Mouse (Mus musculus): ENCODE measurements at regions not wholly inside any gene's neighbourhood (a gene's known extent, or its start where the extent isn't known, plus 50 kb on each side); places are given as distances from the start of the nearest gene placed in this dataset.
A peak's percentile ranks its signal among the peaks of the same experiment; 100 is the strongest.

DNA sequence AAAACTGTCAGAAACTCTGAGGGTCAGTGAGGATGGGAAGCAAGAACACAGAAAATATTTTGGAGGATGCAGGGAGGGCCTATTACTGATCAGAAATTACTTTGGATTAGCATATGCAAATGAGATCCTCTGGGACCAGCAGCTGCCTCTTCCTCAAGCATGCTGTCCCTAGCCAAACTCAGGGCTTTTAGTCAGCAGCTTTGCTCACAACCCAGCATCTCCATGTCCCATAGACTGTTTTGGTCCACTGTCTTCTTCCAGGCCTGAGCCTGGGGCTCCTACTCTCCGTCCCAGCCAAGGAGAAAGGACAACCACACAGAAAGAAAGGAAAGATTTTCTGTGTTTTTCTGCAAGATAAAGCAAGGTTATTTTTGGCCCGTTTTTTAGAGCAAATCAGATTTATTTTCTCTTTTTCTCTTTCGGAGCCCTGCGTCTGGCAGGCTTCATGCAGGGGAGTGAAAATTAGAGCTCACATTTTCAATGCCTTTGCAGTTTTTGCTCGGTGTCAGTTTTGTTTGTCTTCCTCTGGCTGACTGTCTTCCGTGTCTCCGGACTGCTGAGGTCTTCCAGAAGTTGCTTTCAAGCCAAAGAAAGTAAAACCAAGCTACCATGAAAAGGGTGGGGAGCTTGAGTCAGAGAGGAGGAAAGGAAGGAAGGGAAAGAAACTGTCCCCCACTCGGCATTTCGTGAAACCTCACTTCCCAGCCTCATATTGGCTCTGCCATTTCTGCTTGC is 445.5 kb upstream of the Cdh11 start:
- H3K9ac ChIP-seq: no peak overlapping the region
- H3K4me2 ChIP-seq: no peak overlapping the region
- H3K27ac ChIP-seq: peak overlapping the region; percentile 58
- H3K36me3 ChIP-seq: no peaks in the 10 kb centered on the region
- peaks cover 6% of the 10 kb centered on the region; the same call in 1 of the 2 replicates for H3K4me1 ChIP-seq (replicated peaks)
- peak; percentile 63 for ATAC-seq (replicated peaks; ENCODE audit: insufficient number of reproducible peaks, insufficient read depth, low FRiP score, low read depth)
- no peaks in the 10 kb centered on the region for H3K27me3 ChIP-seq
- no peaks in the 10 kb centered on the region for H3K9me3 ChIP-seq (replicated peaks)
- no peak overlapping the region for H3K4me3 ChIP-seq
- 43% methylated on average over 9 of the region's 9 CpGs for whole genome bisulfite sequencing

DNA sequence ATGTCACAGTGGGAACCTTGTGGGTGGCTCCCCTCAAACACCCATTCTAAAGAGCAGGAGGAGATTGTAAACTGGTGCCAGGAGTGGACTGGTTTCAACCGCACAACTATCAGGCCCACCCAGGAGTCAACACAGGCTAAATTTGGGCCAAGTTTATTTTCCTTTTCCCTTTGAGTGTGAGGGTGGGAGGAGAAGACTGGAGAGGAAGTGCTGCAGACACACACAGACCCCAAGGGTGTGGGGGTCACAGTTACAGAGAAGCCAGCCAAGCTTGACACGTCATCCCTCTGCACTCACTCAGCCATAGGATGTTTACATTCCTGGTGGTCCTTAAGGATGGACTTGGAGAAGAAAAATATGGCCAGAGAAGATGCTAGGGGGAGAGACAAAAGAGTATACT is 448.9 kb upstream of the Cdh11 start:
- Histone ChIP-seq H3K27ac (peak overlapping the region; percentile 47), H3K9me3 (replicated peaks) (no peaks in the 10 kb centered on the region), H3K4me1 (replicated peaks) (peaks cover 6% of the 10 kb centered on the region; the same call in 1 of the 2 replicates), H3K36me3 (no peaks in the 10 kb centered on the region), H3K27me3 (no peaks in the 10 kb centered on the region), H3K4me2 (no peak overlapping the region), H3K4me3 (no peak overlapping the region), H3K9ac (no peak overlapping the region)
- WGBS: 29% methylated on average over 2 of the region's 2 CpGs
- ATAC-seq (replicated peaks; ENCODE audit: insufficient number of reproducible peaks, insufficient read depth, low FRiP score, low read depth): peak; percentile 82

GRCm38 (mm10) chr8:103235614-103236013 is 450.2 kb upstream of the Cdh11 start:
- Histone ChIP-seq H3K27ac (no peak overlapping the region), H3K27me3 (no peaks in the 10 kb centered on the region), H3K36me3 (no peaks in the 10 kb centered on the region), H3K9ac (no peak overlapping the region), H3K4me1 (replicated peaks) (peaks cover 6% of the 10 kb centered on the region; the same call in 1 of the 2 replicates), H3K4me3 (no peak overlapping the region), H3K4me2 (no peak overlapping the region), H3K9me3 (replicated peaks) (no peaks in the 10 kb centered on the region)
- no peak for ATAC-seq (replicated peaks; ENCODE audit: insufficient number of reproducible peaks, insufficient read depth, low FRiP score, low read depth)
- WGBS: 19% methylated on average over 1 of the region's 1 CpGs

GRCm38 (mm10) chr8:103238456-103238970 is 453.1 kb upstream of the Cdh11 start:
- Histone ChIP-seq H3K9me3 (replicated peaks) (no peaks in the 10 kb centered on the region), H3K4me2 (no peak overlapping the region), H3K27ac (no peak overlapping the region), H3K27me3 (no peaks in the 10 kb centered on the region), H3K4me3 (no peak overlapping the region), H3K36me3 (no peaks in the 10 kb centered on the region), H3K9ac (no peak overlapping the region), H3K4me1 (replicated peaks) (peaks cover 6% of the 10 kb centered on the region; the same call in 1 of the 2 replicates)
- ATAC-seq (replicated peaks; ENCODE audit: insufficient number of reproducible peaks, insufficient read depth, low FRiP score, low read depth): no peak

- no peaks in the 10 kb centered on the region for H3K36me3 ChIP-seq
- H3K4me2 ChIP-seq: no peak overlapping the region
- no peaks in the 10 kb centered on the region for H3K9me3 ChIP-seq (replicated peaks)
- no peaks in the 10 kb centered on the region for H3K27me3 ChIP-seq
- ATAC-seq (replicated peaks; ENCODE audit: insufficient number of reproducible peaks, insufficient read depth, low FRiP score, low read depth): no peak
- H3K4me1 ChIP-seq (replicated peaks): no peaks in the 10 kb centered on the region
- H3K4me3 ChIP-seq: no peak overlapping the region
- H3K9ac ChIP-seq: no peak overlapping the region
- no peak overlapping the region for H3K27ac ChIP-seq
- 51% methylated on average over 2 of the region's 2 CpGs for WGBS
These were observed 458.7 kb upstream of the Cdh11 start for GRCm38 (mm10) chr8:103244169-103244568.

GRCm38 (mm10) chr8:103244658-103245057 is 459.2 kb upstream of the Cdh11 start:
- Histone ChIP-seq H3K4me2 (no peak overlapping the region), H3K9me3 (replicated peaks) (no peaks in the 10 kb centered on the region), H3K27me3 (no peaks in the 10 kb centered on the region), H3K36me3 (no peaks in the 10 kb centered on the region), H3K4me3 (no peak overlapping the region), H3K9ac (no peak overlapping the region), H3K27ac (no peak overlapping the region), H3K4me1 (replicated peaks) (no peaks in the 10 kb centered on the region)
- no peak for ATAC-seq (replicated peaks; ENCODE audit: insufficient number of reproducible peaks, insufficient read depth, low FRiP score, low read depth)
- WGBS: 57% methylated on average over 6 of the region's 6 CpGs

DNA sequence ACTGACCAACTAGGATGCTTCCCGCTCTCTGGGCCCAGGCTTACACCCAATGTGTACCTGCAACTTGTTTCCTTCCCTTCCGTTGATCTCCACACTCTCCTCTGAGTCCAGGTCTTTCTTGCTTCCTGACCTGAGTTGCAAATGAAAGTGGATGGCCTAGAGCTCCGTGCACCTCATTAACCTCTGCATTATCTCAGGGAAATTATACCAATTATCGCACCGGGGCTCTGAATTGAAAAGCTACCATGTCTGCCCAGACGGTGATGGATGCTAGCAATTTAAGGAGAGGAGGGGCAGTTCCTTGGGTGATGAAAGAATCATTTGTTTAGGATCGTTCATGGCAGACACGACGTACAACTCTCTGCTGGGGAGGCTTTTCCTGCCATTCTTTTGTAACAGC is 460.4 kb upstream of the Cdh11 start:
- Histone ChIP-seq H3K9ac (no peak overlapping the region), H3K4me1 (replicated peaks) (no peaks in the 10 kb centered on the region), H3K27me3 (no peaks in the 10 kb centered on the region), H3K4me3 (no peak overlapping the region), H3K4me2 (no peak overlapping the region), H3K27ac (no peak overlapping the region), H3K36me3 (no peaks in the 10 kb centered on the region), H3K9me3 (replicated peaks) (no peaks in the 10 kb centered on the region)
- 59% methylated on average over 9 of the region's 9 CpGs for WGBS
- ATAC-seq (replicated peaks; ENCODE audit: insufficient number of reproducible peaks, insufficient read depth, low FRiP score, low read depth): no peak

DNA sequence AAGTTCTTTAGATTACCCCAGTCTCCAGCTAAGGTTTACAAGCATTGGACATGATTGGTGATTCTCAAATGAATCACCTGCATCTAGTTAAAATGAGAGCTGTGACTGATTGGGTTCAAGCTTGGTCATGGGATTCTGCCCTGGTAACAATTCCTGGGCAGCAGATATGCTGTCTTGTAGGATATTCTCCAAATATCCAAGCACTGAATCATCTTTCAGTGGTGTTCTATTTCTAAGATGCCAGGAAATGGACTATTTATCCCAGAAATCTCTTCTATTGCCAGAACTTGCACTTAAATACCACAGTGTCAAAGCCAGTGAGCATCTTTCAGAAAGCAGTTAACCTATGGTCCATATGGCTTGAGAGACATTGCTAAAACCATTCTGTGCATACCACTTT is 475.8 kb upstream of the Cdh11 start:
- no peak for ATAC-seq (replicated peaks; ENCODE audit: insufficient number of reproducible peaks, insufficient read depth, low FRiP score, low read depth)
- Histone ChIP-seq H3K4me3 (no peak overlapping the region), H3K4me2 (no peak overlapping the region), H3K4me1 (replicated peaks) (no peaks in the 10 kb centered on the region), H3K27ac (no peak overlapping the region), H3K27me3 (no peaks in the 10 kb centered on the region), H3K36me3 (no peaks in the 10 kb centered on the region), H3K9ac (no peak overlapping the region), H3K9me3 (replicated peaks) (no peaks in the 10 kb centered on the region)

- Histone ChIP-seq H3K4me2 (no peak overlapping the region), H3K27ac (no peak overlapping the region), H3K4me1 (replicated peaks) (no peaks in the 10 kb centered on the region), H3K27me3 (no peaks in the 10 kb centered on the region), H3K4me3 (no peak overlapping the region), H3K9ac (no peak overlapping the region), H3K9me3 (replicated peaks) (no peaks in the 10 kb centered on the region), H3K36me3 (no peaks in the 10 kb centered on the region)
- 51% methylated on average over 3 of the region's 3 CpGs for WGBS
- no peak for ATAC-seq (replicated peaks; ENCODE audit: insufficient number of reproducible peaks, insufficient read depth, low FRiP score, low read depth)
These were observed 484.6 kb upstream of the Cdh11 start for GRCm38 (mm10) chr8:103270035-103270434.

GRCm38 (mm10) chr8:103270815-103271553 is 485.5 kb upstream of the Cdh11 start:
- WGBS: 72% methylated on average over 9 of the region's 9 CpGs
- H3K9me3 ChIP-seq (replicated peaks): no peaks in the 10 kb centered on the region
- no peak overlapping the region for H3K27ac ChIP-seq
- H3K4me2 ChIP-seq: no peak overlapping the region
- H3K36me3 ChIP-seq: no peaks in the 10 kb centered on the region
- H3K9ac ChIP-seq: no peak overlapping the region
- ATAC-seq (replicated peaks; ENCODE audit: insufficient number of reproducible peaks, insufficient read depth, low FRiP score, low read depth): no peak
- H3K4me3 ChIP-seq: no peak overlapping the region
- no peaks in the 10 kb centered on the region for H3K4me1 ChIP-seq (replicated peaks)
- H3K27me3 ChIP-seq: no peaks in the 10 kb centered on the region

GRCm38 (mm10) chr8:103272305-103273079 is 487.1 kb upstream of the Cdh11 start:
- WGBS: 40% methylated on average over 5 of the region's 5 CpGs
- Histone ChIP-seq H3K4me3 (no peak overlapping the region), H3K4me1 (replicated peaks) (no peaks in the 10 kb centered on the region), H3K4me2 (no peak overlapping the region), H3K36me3 (no peaks in the 10 kb centered on the region), H3K27me3 (no peaks in the 10 kb centered on the region), H3K9ac (no peak overlapping the region), H3K9me3 (replicated peaks) (no peaks in the 10 kb centered on the region), H3K27ac (0 out of 2 replicates have a peak overlapping the region, but pooled peaks have one; percentile 42)
- no peak; the same call in 1 of the 2 replicates for ATAC-seq (replicated peaks; ENCODE audit: insufficient number of reproducible peaks, insufficient read depth, low FRiP score, low read depth)

Data from heart, embryonic 15.5 days (tissue).